Comparison of ENCODE assay signal across 23 mouse cellular contexts in the genomic region with DNA sequence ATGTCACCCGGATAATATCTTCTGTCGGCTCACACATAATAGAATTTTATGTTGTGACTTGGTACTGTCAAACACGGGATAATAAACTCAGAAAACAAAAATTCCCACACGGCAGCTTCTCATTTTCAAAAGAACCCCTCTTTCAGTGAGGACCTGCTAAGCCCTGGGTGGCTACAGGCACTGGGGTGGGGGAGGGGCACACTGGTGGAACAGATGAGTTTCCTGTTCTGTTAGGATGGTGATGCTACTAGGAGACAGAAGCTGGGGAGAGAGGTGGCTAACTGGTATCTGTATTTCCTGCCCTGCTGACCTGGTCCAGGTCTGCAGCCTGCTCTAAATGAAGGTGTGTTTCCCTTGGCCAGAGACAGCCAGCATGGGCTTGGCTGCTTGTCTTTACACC. TPM values are rescaled to one million over a fixed set of nuclear protein-coding genes. Genes with fewer than 3 reads are reported as not detected.
"Had no signal": no experiment of that assay in that cellular context is flagged by ENCODE, and none has a peak within 500 bp of the region (broad histone marks: within the 10 kb centered on the region; RNA-seq: fewer than 3 reads in every experiment).

No protein-coding gene starts in this region.

- H3K4me1 ChIP-seq: intestine, embryonic 15.5 days; kidney, embryonic 15.5 days; limb, embryonic 10.5 days; limb, embryonic 13.5 days; liver, embryonic 12.5 days; liver, embryonic 15.5 days; lung, embryonic 15.5 days; midbrain, embryonic 15.5 days; neural tube, embryonic 13.5 days; stomach, embryonic 15.5 days had no signal

- H3K36me3 ChIP-seq: intestine, embryonic 15.5 days; kidney, embryonic 15.5 days; limb, embryonic 10.5 days; limb, embryonic 13.5 days; liver, embryonic 12.5 days; liver, embryonic 15.5 days; lung, embryonic 15.5 days; midbrain, embryonic 15.5 days; neural tube, embryonic 13.5 days; stomach, embryonic 15.5 days had no signal

- H3K4me2 ChIP-seq: intestine, embryonic 15.5 days; kidney, embryonic 15.5 days; limb, embryonic 13.5 days; liver, embryonic 12.5 days; liver, embryonic 15.5 days; lung, embryonic 15.5 days; midbrain, embryonic 11.5 days; midbrain, embryonic 15.5 days; neural tube, embryonic 13.5 days; stomach, embryonic 15.5 days had no signal

- H3K4me3 ChIP-seq: intestine, embryonic 15.5 days; kidney, embryonic 15.5 days; limb, embryonic 10.5 days; limb, embryonic 13.5 days; liver, embryonic 12.5 days; liver, embryonic 15.5 days; lung, embryonic 15.5 days; midbrain, embryonic 15.5 days; myocyte; neural tube, embryonic 13.5 days; stomach, embryonic 15.5 days had no signal

- H3K27ac ChIP-seq: intestine, embryonic 15.5 days; kidney, embryonic 15.5 days; limb, embryonic 10.5 days; limb, embryonic 13.5 days; liver, embryonic 12.5 days; liver, embryonic 15.5 days; lung, embryonic 15.5 days; midbrain, embryonic 15.5 days; neural tube, embryonic 13.5 days; stomach, embryonic 15.5 days had no signal

- H3K27me3 ChIP-seq: intestine, embryonic 15.5 days; kidney, embryonic 15.5 days; limb, embryonic 13.5 days; liver, embryonic 12.5 days; liver, embryonic 15.5 days; lung, embryonic 15.5 days; midbrain, embryonic 15.5 days; neural tube, embryonic 13.5 days; stomach, embryonic 15.5 days had no signal

- H3K9ac ChIP-seq: intestine, embryonic 15.5 days; kidney, embryonic 15.5 days; limb, embryonic 13.5 days; liver, embryonic 12.5 days; liver, embryonic 15.5 days; lung, embryonic 15.5 days; midbrain, embryonic 15.5 days; neural tube, embryonic 13.5 days; stomach, embryonic 15.5 days had no signal

- DNase-seq: kidney, adult 11 months; kidney, adult 8-10 months; kidney, postnatal 14 days; kidney, postnatal 4 days; liver; lung, adult 18-20 months; lung, postnatal 10 days; lung, postnatal 36 days; retina, postnatal 1 day; right cerebral cortex, postnatal 25 days; spleen, adult 18-20 months had no signal

- H3K9me3 ChIP-seq: intestine, embryonic 15.5 days; kidney, embryonic 15.5 days; limb, embryonic 10.5 days; limb, embryonic 13.5 days; liver, embryonic 12.5 days; liver, embryonic 15.5 days; lung, embryonic 15.5 days; midbrain, embryonic 15.5 days; neural tube, embryonic 13.5 days; stomach, embryonic 15.5 days had no signal

- ATAC-seq: intestine, embryonic 15.5 days; liver, embryonic 12.5 days; midbrain, embryonic 15.5 days had no signal

RNA-seq across cellular contexts. Expression of gene Irf4, which starts 52.9 kb away (rescaled TPM):
- polyA plus RNA-seq: limb, embryonic 10.5 days; liver, embryonic 12.5 days had no signal
